Mouse (Mus musculus) lung, embryonic 16.5 days (tissue): Measurements from ENCODE around the gene Tiprl. TPM values are rescaled to one million over a fixed set of nuclear protein-coding genes. Genes with fewer than 3 reads are reported as not detected.

ENCODE experiments used
- ATAC-seq: fragments of 200-750 bp; cut with Nextera tagmentation; 2 replicates; pipeline ENCODE4 v1.8.0; 2017; ENCODE audit warnings: low read depth, mild to moderate bottlenecking, moderate library complexity
- H3K27ac ChIP-seq: fragments of 300-500 bp; sonication (generic); 2 replicates; pipeline ENCODE4 v1.5.1; 2014; ENCODE audit warnings: mild to moderate bottlenecking, control low read depth, low read length
- H3K27me3 ChIP-seq: fragments of 300-500 bp; sonication (generic); 2 replicates; pipeline ENCODE4 v1.6.1; 2014; ENCODE audit warnings: low read depth, low read length, mixed read lengths; ENCODE audit not compliant: control insufficient read depth, insufficient read depth
- H3K36me3 ChIP-seq: fragments of 300-500 bp; sonication (generic); 2 replicates; pipeline ENCODE4 v1.6.1; 2014; ENCODE audit warnings: low read length; ENCODE audit not compliant: control insufficient read depth, insufficient read depth
- H3K4me1 ChIP-seq: fragments of 300-500 bp; sonication (generic); replicated peaks from 2 replicates; pipeline ENCODE4 v1.6.1; 2014; ENCODE audit warnings: low read length, mixed read lengths; ENCODE audit not compliant: control insufficient read depth, insufficient read depth
- H3K4me2 ChIP-seq: fragments of 300-500 bp; sonication (generic); 2 replicates; pipeline ENCODE4 v1.6.1; 2014; ENCODE audit warnings: low read depth, low read length, control low read depth
- H3K4me3 ChIP-seq: fragments of 300-500 bp; sonication (generic); 2 replicates; pipeline ENCODE4 v1.5.1; 2014; ENCODE audit warnings: mild to moderate bottlenecking, low read length, control low read depth
- H3K9ac ChIP-seq: fragments of 300-500 bp; sonication (generic); 2 replicates; pipeline ENCODE4 v1.6.1; 2014; ENCODE audit warnings: low read length, control low read depth
- H3K9me3 ChIP-seq: fragments of 300-500 bp; sonication (generic); 2 replicates; pipeline ENCODE4 v1.6.1; 2016; ENCODE audit warnings: low read length; ENCODE audit not compliant: control insufficient read depth
- WGBS: fragments of 180-500 bp; shearing (Covaris S2); extraction: QIAGEN DNeasy Blood & Tissue Kit; methylation state at CpG from one replicate; pipeline ENCODE4 v1.1.7; 2014; 5-methylcytosine and 5-hydroxymethylcytosine counted together
- polyA plus RNA-seq: library from polyadenylated mRNA; unstranded; fragments of >200 nt; fragmentation: Nextera tagmentation; extraction: Ambion mirVana; gene quantifications from 2 replicates; pipeline ENCODE4 v1.2.1, GENCODE M21; 2015

Tiprl gene
- 97.4 and 100 TPM in 2 replicates for polyA plus RNA-seq

GRCm38 (mm10) chr1:165236321-165237298, at the start of gene Tiprl:
TSS of gene Tiprl (minus strand) at chr1:165236996.
- peak; percentile 100 for ATAC-seq
- Histone ChIP-seq H3K9ac (peak within 1 kb of the TSS; percentile 91), H3K4me3 (peak within 1 kb of the TSS; percentile 96), H3K4me2 (peak within 1 kb of the TSS; percentile 91), H3K4me1 (peaks cover 14% of the 10 kb centered on the region), H3K36me3 (no peaks in the 10 kb centered on the region), H3K27ac (peak within 1 kb of the TSS; percentile 92), H3K9me3 (no peaks in the 10 kb centered on the region), H3K27me3 (no peaks in the 10 kb centered on the region)
- under 1% methylated on average over 71 of the region's 76 CpGs for WGBS

DNA sequence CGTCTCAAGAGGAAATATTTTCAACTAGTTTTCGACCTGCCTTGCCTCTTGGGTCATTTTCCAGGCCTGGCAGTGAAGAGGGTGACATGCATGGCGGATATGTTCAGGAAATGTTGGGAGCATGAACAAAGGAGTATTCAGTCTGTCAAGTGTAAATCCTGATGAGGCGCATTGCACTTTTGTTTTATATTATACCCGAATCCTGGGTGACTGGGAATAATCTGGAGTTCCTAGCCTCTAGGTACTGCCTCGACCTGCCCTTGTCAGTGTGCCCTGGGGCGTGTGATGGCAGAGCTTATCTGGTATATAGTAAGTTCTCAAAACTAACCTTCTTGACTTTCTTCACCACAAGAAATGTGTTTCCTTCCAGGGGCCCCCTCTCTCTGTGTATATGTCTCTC, 47.3 kb upstream of the Tiprl start:
- Histone ChIP-seq H3K4me1 (peaks cover 11% of the 10 kb centered on the region; the same call in 1 of the 2 replicates), H3K9ac (no peak overlapping the region), H3K9me3 (no peaks in the 10 kb centered on the region), H3K27ac (no peak overlapping the region), H3K27me3 (no peaks in the 10 kb centered on the region), H3K4me3 (no peak overlapping the region), H3K36me3 (no peaks in the 10 kb centered on the region), H3K4me2 (no peak overlapping the region)
- no peak for ATAC-seq
- 61% methylated on average over 7 of the region's 7 CpGs for WGBS

GRCm38 (mm10) chr1:165282967-165283345, 46.2 kb upstream of the Tiprl start:
- H3K9ac ChIP-seq: no peak overlapping the region
- no peak overlapping the region for H3K27ac ChIP-seq
- peak overlapping the region; percentile 75 for H3K4me3 ChIP-seq
- WGBS: 15% methylated on average over 7 of the region's 7 CpGs
- H3K4me1 ChIP-seq: peaks cover 11% of the 10 kb centered on the region; the same call in 1 of the 2 replicates
- peak overlapping the region; percentile 95 for H3K4me2 ChIP-seq
- H3K36me3 ChIP-seq: no peaks in the 10 kb centered on the region
- no peaks in the 10 kb centered on the region for H3K9me3 ChIP-seq
- no peak for ATAC-seq
- no peaks in the 10 kb centered on the region for H3K27me3 ChIP-seq

GRCm38 (mm10) chr1:165282222-165282966, 45.6 kb upstream of the Tiprl start:
- Histone ChIP-seq H3K9me3 (no peaks in the 10 kb centered on the region), H3K36me3 (no peaks in the 10 kb centered on the region), H3K27me3 (no peaks in the 10 kb centered on the region), H3K4me2 (peak overlapping the region; percentile 95), H3K4me1 (peaks cover 11% of the 10 kb centered on the region; the same call in 1 of the 2 replicates), H3K4me3 (peak overlapping the region; percentile 75), H3K9ac (peak overlapping the region; percentile 86), H3K27ac (peak overlapping the region; percentile 83)
- ATAC-seq: peak; percentile 10; the same call in 1 of the 2 replicates
- under 1% methylated on average over 34 of the region's 35 CpGs for WGBS

DNA sequence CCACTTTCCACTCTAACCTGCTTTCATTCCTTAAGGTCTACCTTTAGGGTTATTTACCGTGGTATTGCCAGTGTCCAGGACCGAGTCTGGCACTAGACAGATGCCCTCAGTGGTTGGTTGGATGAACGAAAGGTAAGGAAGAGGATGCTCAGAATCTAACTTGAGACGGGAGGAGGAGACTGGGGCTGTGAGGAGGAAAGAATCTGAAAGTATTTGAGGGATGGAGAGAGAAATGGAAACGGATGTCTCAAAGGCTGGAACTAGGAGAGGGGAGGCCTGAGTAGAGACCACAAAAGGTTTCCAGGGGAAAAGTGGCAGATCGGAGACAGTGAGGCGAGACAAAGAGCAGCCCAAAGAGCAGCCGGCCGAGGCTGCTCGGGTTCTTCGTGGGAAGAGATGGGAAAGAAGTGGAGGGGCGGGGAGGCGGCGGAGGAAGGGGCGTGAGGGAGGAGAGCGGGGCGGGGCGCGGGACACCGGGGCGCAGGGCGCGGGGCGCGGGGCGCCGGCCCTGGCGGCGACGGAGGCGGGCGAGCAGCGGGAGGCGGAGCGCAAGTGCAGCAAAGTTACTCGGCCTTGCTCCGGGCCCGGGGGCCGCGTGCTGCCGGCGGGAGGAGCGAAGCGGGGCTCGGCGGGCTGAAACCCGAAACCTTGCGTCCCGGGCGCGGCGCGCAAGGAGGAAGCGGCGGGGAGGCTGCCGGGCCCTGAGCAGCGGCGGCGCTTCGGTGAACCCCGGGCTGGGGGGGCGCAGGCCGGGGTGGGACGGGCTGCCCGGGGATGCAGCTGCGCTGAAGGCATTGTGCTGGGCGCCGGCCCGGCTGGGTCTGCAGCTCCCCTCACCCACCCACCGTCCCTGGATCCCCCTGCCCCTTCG, 44.8 kb upstream of the Tiprl start:
- ATAC-seq: peak; percentile 93
- Histone ChIP-seq H3K9ac (peak overlapping the region; percentile 86), H3K4me1 (peaks cover 11% of the 10 kb centered on the region; the same call in 1 of the 2 replicates), H3K27ac (peak overlapping the region; percentile 83), H3K36me3 (no peaks in the 10 kb centered on the region), H3K4me3 (peak overlapping the region; percentile 75), H3K9me3 (no peaks in the 10 kb centered on the region), H3K27me3 (no peaks in the 10 kb centered on the region), H3K4me2 (peak overlapping the region; percentile 95)
- 2% methylated on average over 38 of the region's 71 CpGs for WGBS

DNA sequence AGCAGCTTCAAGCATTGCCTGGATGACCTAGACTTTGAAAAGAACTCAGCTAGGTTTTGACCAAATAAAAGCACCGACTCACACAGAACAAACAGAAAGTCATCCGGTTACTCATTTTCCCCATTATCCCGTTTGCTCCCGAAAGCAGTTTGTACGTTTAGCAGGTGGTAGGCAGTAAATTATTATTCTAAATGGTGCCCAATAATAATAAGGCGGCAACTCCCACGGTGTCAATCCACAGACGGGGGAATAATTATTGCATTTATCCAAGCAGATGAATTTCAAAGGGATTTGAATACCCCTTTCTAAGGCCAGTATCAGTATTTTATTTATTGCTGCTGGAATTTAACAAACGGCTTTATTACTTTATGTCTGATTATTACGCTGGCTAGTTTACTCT, 43.9 kb upstream of the Tiprl start:
- Histone ChIP-seq H3K4me3 (no peak overlapping the region; the same call in 1 of the 2 replicates), H3K9ac (no peak overlapping the region), H3K4me2 (peak overlapping the region; percentile 95), H3K4me1 (peaks cover 11% of the 10 kb centered on the region; the same call in 1 of the 2 replicates), H3K36me3 (no peaks in the 10 kb centered on the region), H3K9me3 (no peaks in the 10 kb centered on the region), H3K27me3 (no peaks in the 10 kb centered on the region), H3K27ac (no peak overlapping the region)
- WGBS: 44% methylated on average over 10 of the region's 10 CpGs
- no peak for ATAC-seq

- ATAC-seq: no peak
- Histone ChIP-seq H3K27ac (no peak overlapping the region), H3K4me1 (no peaks in the 10 kb centered on the region), H3K4me2 (no peak overlapping the region), H3K36me3 (no peaks in the 10 kb centered on the region), H3K27me3 (no peaks in the 10 kb centered on the region), H3K9me3 (no peaks in the 10 kb centered on the region), H3K9ac (no peak overlapping the region), H3K4me3 (no peak overlapping the region)
- 72% methylated on average over 6 of the region's 6 CpGs for WGBS
Measured at GRCm38 (mm10) chr1:165274946-165275345, 38.1 kb upstream of the Tiprl start.

- H3K27ac ChIP-seq: no peak overlapping the region
- no peak for ATAC-seq
- H3K9me3 ChIP-seq: no peaks in the 10 kb centered on the region
- H3K27me3 ChIP-seq: no peaks in the 10 kb centered on the region
- no peak overlapping the region for H3K4me3 ChIP-seq
- H3K36me3 ChIP-seq: no peaks in the 10 kb centered on the region
- WGBS: 39% methylated on average over 11 of the region's 11 CpGs
- H3K4me1 ChIP-seq: no peaks in the 10 kb centered on the region
- no peak overlapping the region for H3K4me2 ChIP-seq
- no peak overlapping the region for H3K9ac ChIP-seq
Measured at GRCm38 (mm10) chr1:165252027-165252671, 15.4 kb upstream of the Tiprl start.
